In genomic region chr4:25281671-25282038, GRCm38 (mm10) we compare ENCODE assay signal across 8 mouse cellular contexts. TPM values are rescaled to one million over a fixed set of nuclear protein-coding genes. Genes with fewer than 3 reads are reported as not detected.
A peak's percentile ranks its signal among the peaks of the same experiment; 100 is the strongest.
DNase-seq lines count a peak whose midpoint lies in the region; ATAC-seq and TF ChIP-seq lines count a peak whose summit lies in the region.

Ufl1 (minus strand) TSS chr4:25281821.

- H3K4me1 ChIP-seq in hindbrain, embryonic 13.5 days (replicated peaks) = peaks cover 13% of the 10 kb centered on the region

- peak within 1 kb of the TSS; percentile 68 for H3K4me2 ChIP-seq in hindbrain, embryonic 13.5 days

- in situ Hi-C loops in Patski (cut with MboI; ENCODE audit: low pct_unique_long_range_greater_than_20kb) = no loop called here

- H3K9me3 ChIP-seq in hindbrain, embryonic 13.5 days = no peaks in the 10 kb centered on the region

- POLR2A ChIA-PET in Patski (lab: Charles Lee) = interaction anchor here (0.6 kb wide), 1 partner anchor 532 kb away, joined by 3 read pairs; no protein-coding TSS in a partner anchor

- CTCF ChIA-PET in Patski (lab: Charles Lee) = interaction anchor here (1.4 kb wide), 1 partner anchor 14 kb away, joined by 4 read pairs; no protein-coding TSS in a partner anchor

- peak within 1 kb of the TSS; percentile 88 for H3K9ac ChIP-seq in hindbrain, embryonic 13.5 days

- ATAC-seq in Patski = peak; percentile 97
- ATAC-seq in hindbrain, embryonic 13.5 days (ENCODE audit: low FRiP score) = peak; percentile 99

- H3K27me3 ChIP-seq in Patski = no peaks in the 10 kb centered on the region
- no peaks in the 10 kb centered on the region for H3K27me3 ChIP-seq in hindbrain, embryonic 13.5 days

- no peak for TF ChIP-seq CTCF in Patski (IDR thresholded peaks at IDR 0.05)

- peak; percentile 83 for DNase-seq in Patski (ENCODE audit: low read depth, low spot score)
- peak; percentile 97 to 98 for DNase-seq in cerebellum, postnatal 14 days
- peak; percentile 90 to 95 for DNase-seq in frontal cortex, postnatal 14 days (ENCODE audit: low spot score in 2 of 2)
- DNase-seq in layer of hippocampus, postnatal 25 days (ENCODE audit: extremely low spot score in 1 of 2, low spot score in 1 of 2) = peak; percentile 94 to 98
- peak; percentile 97 for DNase-seq in lung, postnatal 25 days (ENCODE audit: low spot score)
- peak; percentile 93 for DNase-seq in retina, embryonic 14.5 days (ENCODE audit: low spot score)
- peak; percentile 98 for DNase-seq in thymus, postnatal 4 days

- WGBS in hindbrain, embryonic 13.5 days = under 1% methylated on average over 30 of the region's 30 CpGs

- H3K36me3 ChIP-seq in hindbrain, embryonic 13.5 days = peaks cover 15% of the 10 kb centered on the region

- peak within 1 kb of the TSS; percentile 62 for H3K4me3 ChIP-seq in hindbrain, embryonic 13.5 days

- peak within 1 kb of the TSS; percentile 98 for H3K27ac ChIP-seq in hindbrain, embryonic 13.5 days

RNA-seq across cellular contexts. Expression of gene Ufl1, which starts in this region (rescaled TPM):
- 22.9 TPM for polyA plus RNA-seq in Patski (2021)
- polyA plus RNA-seq in hindbrain, embryonic 13.5 days (2015; fragmentation: Nextera tagmentation; extraction: Ambion mirVana) = 36.5 and 39.2 TPM in 2 replicates
- 10 to 100 TPM; 26.0 to 30.6 TPM for total RNA-seq in layer of hippocampus, postnatal 25 days (2021)

Comparison
In these comparisons a context has a peak if more than half of its experiments do, and no peak if none do; other contexts are left out.
1. Peak in every context shown above with its lines: DNase-seq, ATAC-seq, H3K4me3 ChIP-seq and H3K27ac ChIP-seq.